Mouse (Mus musculus) cerebellum, adult 8-10 months (tissue): ENCODE measurements around the gene Dusp6.

Experiments used
- DNase-seq: peaks from one replicate; pipeline ENCODE4 v3.0.0; 2022

Dusp6 gene

DNA sequence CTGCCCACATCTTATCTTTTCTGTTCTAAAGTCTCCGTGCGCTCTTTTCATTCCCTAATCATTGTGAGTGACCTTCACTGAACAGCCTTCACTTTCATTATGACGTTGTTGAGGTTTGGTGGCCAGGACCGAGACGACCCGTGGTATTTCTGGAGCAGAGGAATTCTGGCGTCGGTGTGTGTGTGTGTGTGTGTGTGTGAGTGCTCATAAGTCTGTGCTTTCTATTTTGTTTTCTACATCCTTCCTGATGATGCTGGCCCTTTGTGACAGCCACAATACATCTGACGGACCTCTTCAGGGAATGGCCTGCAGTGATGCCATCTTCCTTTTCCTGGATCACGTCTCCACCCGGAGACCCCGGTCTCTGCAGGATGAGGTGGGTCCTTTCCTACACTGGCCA lies 11.6 kb downstream of the Dusp6 start:
- no peak for DNase-seq

DNA sequence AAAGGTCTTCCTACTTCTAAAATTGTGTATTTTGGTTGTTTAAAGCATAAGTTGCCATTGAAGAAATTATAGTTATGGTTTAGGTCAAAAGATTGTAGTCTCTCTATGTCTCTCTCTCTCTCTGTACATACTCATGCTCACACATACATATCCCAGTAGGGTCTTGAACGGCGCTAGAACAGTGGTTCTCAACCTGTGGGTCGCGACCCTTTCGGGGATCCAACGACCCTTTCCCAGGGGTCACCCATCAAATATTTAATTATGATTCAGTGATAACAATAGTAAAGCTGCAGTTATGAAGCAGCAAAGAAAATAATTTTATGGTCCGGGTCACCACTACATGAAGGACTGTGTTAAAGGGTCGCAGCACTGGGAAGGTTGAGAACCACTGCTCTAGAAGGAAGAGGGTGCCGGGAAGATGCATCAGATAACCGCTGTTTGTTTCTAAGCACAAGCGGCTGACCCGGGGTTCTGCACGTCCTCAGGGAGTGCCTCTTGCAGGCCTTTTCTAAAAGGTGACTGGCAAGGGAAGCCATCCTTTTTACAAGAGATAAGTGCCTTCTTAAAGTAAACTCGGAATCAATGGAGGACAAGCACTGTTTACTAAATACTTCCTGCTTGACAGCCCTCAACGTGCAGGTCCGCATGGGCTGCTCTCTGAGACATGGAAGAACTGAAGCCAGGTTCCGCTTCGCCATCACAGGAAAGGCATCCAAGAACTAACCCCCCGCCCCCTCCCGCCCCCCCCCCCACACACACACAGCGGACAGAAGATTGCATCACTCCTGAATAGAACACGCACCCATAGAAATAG lies 16.2 kb downstream of the Dusp6 start:
- no peak for DNase-seq

DNA sequence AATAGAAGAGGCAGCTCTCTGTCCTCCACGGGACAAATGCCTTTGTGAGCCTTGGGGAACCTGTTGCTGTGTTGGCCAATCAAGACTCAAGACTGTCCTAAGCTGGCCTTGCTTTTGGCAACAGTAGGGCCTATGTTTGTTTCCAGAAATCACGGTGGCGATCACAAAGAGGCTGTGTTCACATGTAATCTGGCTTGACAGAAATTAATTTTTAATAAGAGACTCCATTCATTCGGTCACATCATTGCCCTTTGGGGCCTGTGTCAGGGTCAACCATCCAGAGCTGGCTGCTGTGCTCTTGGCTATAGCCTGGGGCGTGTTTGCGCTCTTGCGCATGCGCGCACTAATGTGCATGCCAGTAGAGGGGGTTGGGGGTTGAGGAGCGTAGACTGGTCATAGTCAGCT lies 21.0 kb downstream of the Dusp6 start:
- no peak for DNase-seq

DNA sequence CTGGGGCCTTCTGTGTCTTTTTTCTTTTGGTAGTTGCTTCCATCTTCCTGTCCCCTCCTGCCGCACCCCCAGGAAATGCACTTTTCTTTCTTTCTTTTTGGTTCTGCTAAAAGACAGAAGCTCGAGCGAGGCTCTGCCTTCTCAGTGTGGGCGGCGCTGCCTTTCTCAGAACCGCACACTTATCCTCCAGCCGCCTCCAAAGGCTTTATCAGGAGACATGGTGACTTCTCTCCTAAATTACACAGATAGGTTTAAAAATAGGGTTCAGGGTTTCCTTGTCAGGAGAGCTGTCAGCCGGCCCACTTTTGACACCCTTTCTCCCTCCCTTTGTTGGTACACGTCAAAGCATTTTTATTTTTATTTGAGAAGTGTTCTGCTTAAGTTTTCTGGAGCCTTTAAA lies 21.9 kb downstream of the Dusp6 start:
- DNase-seq: no peak

DNA sequence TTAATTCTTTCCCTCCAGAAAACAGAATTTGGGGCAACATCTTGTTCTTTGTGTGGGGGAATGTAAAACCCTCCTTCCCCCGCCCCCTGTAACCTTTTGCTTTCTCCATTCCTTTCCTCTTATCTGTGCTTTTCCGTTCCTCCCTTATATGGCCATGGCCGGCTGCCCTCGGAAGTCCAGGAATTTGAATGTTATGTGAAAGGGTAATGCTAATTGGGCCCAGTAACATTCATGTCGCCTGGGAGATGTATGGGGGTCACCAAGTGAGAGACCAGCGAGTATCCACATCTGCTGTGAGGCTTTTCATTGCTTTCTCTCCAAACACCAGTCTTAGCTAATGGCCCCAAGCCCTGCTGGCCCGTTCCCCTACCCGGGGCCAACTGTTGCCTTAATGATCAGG lies 22.7 kb downstream of the Dusp6 start:
- DNase-seq: no peak

DNA sequence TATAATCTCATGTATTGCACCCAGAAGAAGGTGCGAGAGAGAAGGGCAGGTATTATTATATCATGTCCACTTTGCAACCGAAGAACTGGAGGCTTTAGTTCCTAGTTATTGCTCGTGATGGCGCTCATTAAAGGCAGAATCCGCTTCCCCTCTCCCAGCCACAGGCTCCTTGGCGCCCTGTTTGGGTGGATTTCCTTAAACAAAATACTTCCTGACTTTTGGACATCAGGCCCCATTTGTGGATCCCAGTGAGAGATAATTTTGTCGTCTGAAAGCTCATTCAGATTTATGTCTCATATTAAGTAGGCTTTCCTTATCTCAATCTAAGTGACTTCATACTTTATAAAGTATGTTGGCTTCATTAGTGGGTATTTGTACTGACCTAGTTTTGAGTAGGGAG lies 23.2 kb downstream of the Dusp6 start:
- DNase-seq: no peak

DNA sequence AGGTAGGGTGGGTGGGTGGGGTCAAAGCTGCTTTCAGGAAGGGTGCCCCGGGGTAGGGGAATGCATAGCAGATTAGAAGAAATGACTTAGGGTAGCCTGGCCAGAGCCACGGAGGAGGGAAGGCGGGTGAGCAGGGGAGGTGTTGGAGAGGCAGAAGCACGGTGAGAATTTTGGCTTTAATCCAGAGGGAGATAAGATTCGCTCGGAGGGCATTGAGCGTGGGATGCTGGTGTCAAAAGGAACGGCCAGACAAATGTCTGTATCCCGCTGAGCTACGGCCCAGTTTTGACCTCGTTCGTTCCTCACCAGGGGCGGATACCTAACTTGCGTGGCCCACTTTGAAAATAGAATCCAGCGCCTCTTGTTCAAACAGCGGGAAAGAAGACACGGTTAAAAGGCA lies 23.8 kb downstream of the Dusp6 start:
- DNase-seq: peak; percentile 29

DNA sequence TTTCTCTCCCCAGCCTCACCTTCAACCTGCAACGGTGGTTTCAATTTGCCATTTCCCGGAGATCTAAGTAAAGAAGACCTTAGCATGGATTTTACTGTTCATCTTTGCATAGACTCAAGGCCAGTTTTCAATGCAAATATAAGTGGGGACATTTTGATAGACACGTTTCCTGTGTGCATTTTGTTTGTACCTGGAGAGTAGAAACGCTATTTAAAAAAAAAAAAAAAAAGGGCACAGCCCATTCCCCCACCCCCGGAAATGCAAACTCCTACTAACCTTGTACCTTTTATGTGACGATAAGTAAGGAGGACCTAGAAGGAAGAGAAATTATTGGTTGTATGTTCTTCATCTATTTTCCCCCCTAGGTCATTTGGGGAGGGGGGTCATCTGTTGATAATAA lies 24.2 kb downstream of the Dusp6 start:
- DNase-seq: no peak

DNA sequence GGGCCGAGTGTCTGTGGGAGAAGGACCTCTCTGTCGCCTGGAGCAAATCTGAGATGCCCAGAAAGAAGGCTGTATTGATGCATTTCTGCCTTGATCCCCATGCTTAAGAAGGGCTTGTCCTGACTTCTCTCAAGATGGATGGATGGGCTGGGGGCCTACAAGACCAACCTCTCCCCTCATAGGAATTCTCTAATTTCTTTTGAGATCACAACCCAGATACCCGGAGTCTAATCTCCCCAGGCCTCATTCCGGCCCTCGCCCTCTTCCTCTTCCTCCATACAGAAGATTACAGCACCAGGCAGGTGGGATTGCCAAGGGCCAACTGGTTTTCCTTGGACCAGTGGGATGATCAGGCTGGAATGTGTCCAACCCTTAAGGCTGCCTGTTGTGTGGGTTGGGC lies 26.1 kb downstream of the Dusp6 start:
- no peak for DNase-seq

DNA sequence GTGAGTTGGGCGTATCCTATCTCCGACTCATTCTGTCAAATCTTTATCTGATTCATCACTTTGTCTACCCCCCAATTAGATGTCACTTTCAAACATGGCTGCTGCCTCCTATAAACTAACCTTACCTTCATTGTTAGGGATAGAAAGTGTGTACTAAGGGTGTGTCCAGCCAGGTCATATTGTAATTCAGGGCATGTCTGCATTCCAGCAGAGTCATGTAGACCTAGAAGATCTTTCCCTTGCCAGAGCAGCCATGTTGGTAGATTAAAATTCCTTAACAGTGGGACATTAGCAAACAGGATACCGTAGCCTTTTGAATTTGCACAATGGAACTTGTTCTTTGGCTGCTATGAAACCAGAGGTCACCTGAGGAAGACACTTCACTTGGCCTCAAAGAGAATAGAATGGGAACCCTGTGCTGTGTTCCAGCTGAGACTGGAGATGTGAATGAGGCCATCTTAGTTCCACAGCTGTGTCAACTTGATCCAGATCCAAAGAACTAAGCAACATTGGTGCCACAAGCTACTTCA lies 30.1 kb downstream of the Dusp6 start:
- no peak for DNase-seq

DNA sequence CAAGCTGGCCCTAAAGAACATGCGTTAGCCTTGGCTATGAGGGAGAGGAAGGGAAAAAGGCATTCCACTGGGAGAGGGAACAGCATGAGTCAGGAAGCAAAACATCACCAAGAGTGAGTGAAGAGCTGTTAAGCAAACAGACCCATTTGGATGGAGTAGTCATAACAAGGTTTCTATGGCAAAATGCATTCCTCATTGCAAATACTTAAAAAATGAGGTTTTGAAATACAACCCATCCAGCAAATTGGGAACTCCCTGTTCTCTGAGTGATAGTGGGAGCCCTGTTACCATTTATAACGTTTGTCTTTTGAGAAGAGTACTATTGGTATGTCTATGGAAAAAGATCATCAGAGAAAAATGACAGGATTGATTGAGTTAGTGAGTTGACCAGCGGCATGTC lies 34.7 kb downstream of the Dusp6 start:
- DNase-seq: no peak

DNA sequence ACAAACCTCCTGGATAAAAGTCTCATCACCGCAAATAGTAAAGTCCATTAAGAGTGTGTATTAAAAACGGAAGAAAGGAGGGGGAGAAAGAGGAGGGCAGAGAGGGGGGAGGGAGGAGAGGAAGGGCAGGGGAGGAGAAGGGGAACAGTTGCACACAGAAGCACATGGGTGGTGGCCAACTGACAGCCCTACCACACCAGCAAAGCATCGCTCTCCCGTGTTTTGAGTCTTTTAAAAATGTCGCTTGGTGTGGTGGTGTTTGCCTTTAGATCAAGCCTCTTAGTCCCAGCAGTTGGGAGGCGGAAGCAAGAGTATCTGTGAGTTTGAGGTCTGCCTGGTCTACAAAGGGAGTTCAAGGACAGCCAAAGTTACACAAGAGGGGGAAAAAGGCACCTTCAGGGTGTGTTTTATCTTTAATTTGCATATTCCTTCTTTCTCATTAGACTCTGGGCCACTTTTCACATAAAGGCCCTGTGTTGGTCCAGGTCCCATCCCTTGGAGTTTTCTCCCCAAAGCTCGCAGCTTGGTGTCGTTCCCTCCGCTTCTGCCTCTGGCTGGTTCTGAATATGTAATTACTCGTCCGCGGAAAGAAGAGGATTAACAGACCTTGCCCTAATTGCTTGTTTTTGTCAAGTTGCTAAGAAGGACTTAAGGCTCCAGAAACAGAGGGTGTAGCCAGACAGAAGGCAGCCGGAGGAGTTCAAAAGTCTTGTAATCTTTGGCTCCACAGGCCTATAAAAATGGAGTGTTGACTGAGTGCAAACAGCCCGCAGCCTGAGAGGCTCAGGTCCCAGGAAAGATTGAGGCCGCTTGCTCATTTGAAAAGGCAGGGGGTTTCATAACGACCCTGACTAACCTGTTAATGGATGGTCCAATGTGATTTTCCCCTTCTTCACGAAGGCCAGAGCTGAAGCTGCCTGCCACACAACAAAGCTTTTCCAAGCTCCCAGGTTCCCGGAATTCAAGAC lies 35.6 kb downstream of the Dusp6 start:
- no peak for DNase-seq

DNA sequence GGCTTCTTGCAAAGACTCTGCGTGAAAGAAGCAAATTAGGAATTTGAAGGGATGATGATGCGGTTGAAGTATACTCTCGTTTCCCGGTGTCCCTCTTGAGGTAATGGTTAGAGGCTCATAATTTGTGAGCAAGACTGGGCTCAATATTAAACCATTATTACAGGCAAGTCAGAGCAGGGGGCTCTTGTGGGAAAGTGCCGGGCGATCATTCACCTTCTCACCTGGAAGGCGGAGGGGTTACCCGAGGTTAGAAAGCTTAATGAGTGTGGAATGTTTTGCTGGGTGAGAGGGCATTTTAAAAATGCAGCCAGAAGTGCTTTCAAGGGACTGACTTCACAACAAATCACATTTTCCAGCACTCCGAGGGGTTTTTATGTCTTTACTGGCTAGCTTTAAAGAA lies 36.3 kb downstream of the Dusp6 start:
- no peak for DNase-seq

DNA sequence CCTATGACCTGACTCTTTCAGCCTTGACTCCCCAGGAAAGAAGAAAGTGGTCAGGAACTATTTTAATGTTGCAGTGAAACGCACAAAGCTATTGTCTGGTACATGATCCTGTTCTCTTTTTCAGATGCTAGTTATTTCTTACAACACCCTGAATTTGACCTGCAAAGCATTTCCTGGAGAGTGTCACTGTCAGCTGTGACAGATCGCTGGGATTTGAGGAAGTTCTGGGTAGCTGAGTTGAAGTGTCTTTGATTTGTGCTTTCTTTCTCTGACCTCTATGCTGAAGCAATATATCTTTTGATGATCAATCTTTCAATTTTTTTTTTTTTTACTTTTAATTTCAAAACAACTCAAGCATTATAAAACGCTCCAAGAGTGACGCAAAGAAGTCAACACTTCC lies 39.0 kb downstream of the Dusp6 start:
- no peak for DNase-seq

DNA sequence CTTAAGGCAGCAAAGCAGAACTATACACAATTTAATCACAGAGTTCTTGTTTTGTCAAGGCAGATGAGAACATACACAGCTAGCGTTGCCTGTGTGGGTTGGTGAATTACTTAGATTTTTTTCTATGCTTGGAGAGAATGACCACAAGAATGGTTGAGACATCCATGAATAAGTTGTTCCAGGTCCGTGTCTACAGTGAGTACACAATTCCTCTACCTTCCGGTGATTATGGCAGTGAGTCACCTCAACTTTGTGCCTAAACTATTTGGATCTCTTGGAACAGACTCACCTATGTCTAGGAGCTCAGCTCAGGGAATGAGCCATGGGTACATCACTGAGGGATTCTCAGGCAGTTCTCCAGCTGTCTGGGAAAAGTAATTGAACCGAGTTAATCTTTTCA lies 45.8 kb downstream of the Dusp6 start:
- no peak for DNase-seq

DNA sequence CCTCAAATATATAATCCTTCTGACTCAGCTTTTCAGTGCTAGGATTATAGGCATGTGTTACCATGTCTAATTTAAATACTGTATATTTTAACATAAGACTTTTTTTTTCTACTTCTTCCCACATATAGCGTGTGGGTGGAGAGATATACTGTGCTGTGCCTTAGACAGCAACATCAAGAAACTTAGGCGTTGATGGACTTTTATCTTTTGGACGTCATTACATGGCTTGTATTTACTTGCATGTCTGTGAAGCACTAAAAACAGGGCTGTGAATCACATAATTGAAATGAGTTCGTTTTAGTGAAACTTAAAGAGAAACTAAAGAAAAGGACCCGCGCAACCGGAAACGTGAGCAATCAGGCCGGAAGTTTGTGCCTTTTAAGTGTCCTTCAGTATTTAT lies 46.6 kb downstream of the Dusp6 start:
- no peak for DNase-seq

DNA sequence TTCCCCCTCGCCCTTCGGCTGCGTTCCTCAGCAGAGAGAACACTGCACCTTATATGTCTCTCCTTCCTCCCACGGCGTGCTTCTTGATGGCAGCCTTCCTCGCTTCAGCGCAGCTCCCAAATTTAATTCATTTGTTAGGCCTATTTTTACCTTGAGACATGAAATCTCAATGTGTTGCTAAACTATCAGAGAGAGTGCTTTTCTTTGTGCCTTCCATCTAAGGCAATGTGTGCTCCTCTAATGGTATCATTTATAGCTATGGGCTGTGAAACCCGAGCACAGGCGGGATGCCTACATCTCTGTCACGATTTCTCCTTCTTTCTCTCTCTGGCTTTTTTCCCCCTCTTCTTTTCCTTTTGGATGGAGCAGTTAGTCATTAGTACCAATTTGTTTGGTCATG lies 47.2 kb downstream of the Dusp6 start:
- no peak for DNase-seq

DNA sequence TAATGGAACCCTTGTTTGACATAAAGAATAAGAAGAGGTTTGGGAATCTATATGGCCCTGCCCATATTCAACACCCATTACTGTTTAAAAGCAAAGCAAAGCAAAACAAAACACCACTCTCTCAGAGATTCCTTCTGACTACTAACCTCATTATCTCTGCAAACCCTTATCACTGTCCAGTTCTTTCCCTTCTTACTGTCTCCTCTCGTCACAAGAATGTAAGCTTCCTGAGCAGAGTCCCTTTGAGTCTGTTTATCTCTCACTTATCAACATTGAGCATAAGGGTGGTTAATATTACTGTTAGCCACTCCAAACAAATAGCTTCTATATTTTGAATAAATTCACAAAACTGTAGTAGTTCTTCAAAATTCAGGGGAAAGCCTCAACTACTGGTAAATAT lies 48.9 kb downstream of the Dusp6 start:
- DNase-seq: no peak

DNA sequence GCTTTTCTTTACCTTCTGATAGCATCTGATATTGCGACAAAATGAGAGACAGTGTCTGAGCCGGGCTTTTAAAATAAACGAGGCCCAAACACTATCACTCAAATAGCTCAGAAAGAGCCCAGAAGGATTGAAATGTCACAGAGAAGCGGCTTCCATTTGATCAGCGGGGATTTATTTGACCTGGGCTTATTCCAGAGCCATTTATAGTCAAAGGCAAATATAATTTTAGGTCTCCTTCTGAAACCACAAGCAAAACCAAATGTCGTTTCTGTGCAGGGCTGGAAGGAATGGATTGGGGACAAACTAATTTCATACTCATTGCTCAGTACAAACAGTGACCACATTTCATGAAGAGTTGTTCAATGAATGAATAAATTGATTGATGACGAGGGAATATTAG lies 51.3 kb downstream of the Dusp6 start:
- no peak for DNase-seq

DNA sequence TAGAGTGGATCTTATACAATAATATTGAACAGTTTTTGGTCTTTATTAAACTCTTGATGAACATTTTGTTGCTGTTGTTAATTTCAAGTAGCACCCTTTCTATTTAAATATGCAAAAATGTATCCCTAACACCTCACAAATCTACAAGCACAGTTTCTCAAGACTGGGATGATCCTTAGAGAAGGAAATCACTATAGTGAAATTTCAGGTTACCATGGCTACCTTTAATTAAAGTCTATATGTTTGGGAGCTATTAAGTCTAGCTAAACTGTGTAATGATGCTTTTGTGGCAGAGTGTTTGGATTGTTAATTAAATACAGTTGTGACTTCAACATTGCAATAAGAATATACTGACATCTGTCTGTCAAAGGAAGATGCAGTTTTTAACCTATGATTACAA lies 54.0 kb downstream of the Dusp6 start:
- DNase-seq: no peak
